Mouse (Mus musculus) embryonic facial prominence, embryonic 11.5 days (tissue): ENCODE measurements around the gene Zmiz1. TPM values are rescaled to one million over a fixed set of nuclear protein-coding genes. Genes with fewer than 3 reads are reported as not detected.

Experiments used
- ATAC-seq: fragments of 200-750 bp; cut with Nextera tagmentation; replicated peaks from 2 replicates; pipeline ENCODE4 v1.8.0; 2017; ENCODE audit warnings: low read depth; ENCODE audit not compliant: insufficient number of reproducible peaks, low FRiP score, low TSS enrichment
- DNase-seq: peaks from one replicate; pipeline ENCODE4 v3.0.0-alpha.2; 2015; ENCODE audit warnings: low spot score
- H3K27ac ChIP-seq: fragments of 300-500 bp; sonication (generic); replicated peaks from 2 replicates; pipeline ENCODE4 v1.5.1; 2014; ENCODE audit warnings: mild to moderate bottlenecking, low read depth, low read length, control low read depth
- H3K27me3 ChIP-seq: fragments of 300-500 bp; sonication (generic); 2 replicates; pipeline ENCODE4 v1.6.1; 2014; ENCODE audit warnings: mild to moderate bottlenecking, low read length, moderate library complexity, mixed read lengths; ENCODE audit not compliant: control insufficient read depth, insufficient read depth
- H3K36me3 ChIP-seq: fragments of 300-500 bp; sonication (generic); replicated peaks from 2 replicates; pipeline ENCODE4 v1.6.1; 2014; ENCODE audit warnings: low read depth, mild to moderate bottlenecking, low read length, moderate library complexity, mixed read lengths; ENCODE audit not compliant: control insufficient read depth, insufficient read depth
- H3K4me1 ChIP-seq: fragments of 300-500 bp; sonication (generic); 2 replicates; pipeline ENCODE4 v1.6.1; 2014; ENCODE audit warnings: low read length, mixed read lengths; ENCODE audit not compliant: control insufficient read depth, insufficient read depth
- H3K4me2 ChIP-seq: fragments of 300-500 bp; sonication (generic); 2 replicates; pipeline ENCODE4 v1.6.1; 2014; ENCODE audit warnings: low read depth, mild to moderate bottlenecking, control low read depth, low read length, moderate library complexity
- H3K4me3 ChIP-seq: fragments of 300-500 bp; sonication (generic); 2 replicates; pipeline ENCODE4 v1.5.1; 2014; ENCODE audit warnings: low read depth, low read length, control low read depth
- H3K9ac ChIP-seq: fragments of 300-500 bp; sonication (generic); replicated peaks from 2 replicates; pipeline ENCODE4 v1.6.1; 2014; ENCODE audit warnings: mild to moderate bottlenecking, control low read depth, low read length
- H3K9me3 ChIP-seq: fragments of 300-500 bp; sonication (generic); replicated peaks from 2 replicates; pipeline ENCODE4 v1.6.1; 2016; ENCODE audit warnings: mild to moderate bottlenecking, low read length, inconsistent platforms, mixed read lengths; ENCODE audit not compliant: control insufficient read depth
- WGBS: fragments of 180-500 bp; shearing (Covaris S2); extraction: QIAGEN DNeasy Blood & Tissue Kit; methylation state at CpG from one replicate; pipeline ENCODE4 v1.1.7; 2014; 5-methylcytosine and 5-hydroxymethylcytosine counted together
- polyA plus RNA-seq: library from polyadenylated mRNA; unstranded; fragments of >200 nt; fragmentation: Nextera tagmentation; extraction: Ambion mirVana; gene quantifications from 2 replicates; pipeline ENCODE4 v1.2.1, GENCODE M21; 2014

The Zmiz1 gene
- polyA plus RNA-seq, 1 experiment from 2014 or later = 27.7 TPM

GRCm38 (mm10) chr14:25448471-25448870, 10.5 kb upstream of the Zmiz1 start:
- no peak for ATAC-seq
- Histone ChIP-seq H3K9ac (no peak overlapping the region), H3K4me3 (no peak overlapping the region), H3K36me3 (no peaks in the 10 kb centered on the region), H3K27ac (no peak overlapping the region), H3K4me2 (no peak overlapping the region), H3K9me3 (no peaks in the 10 kb centered on the region), H3K4me1 (no peaks in the 10 kb centered on the region), H3K27me3 (no peaks in the 10 kb centered on the region)
- WGBS = 49% methylated on average over 2 of the region's 2 CpGs
- DNase-seq = no peak

GRCm38 (mm10) chr14:25451099-25451667, 7.8 kb upstream of the Zmiz1 start:
- 50% methylated on average over 7 of the region's 7 CpGs for WGBS
- H3K27me3 ChIP-seq = no peaks in the 10 kb centered on the region
- no peaks in the 10 kb centered on the region; the same call in 1 of the 2 replicates for H3K4me1 ChIP-seq
- H3K9me3 ChIP-seq = no peaks in the 10 kb centered on the region
- H3K9ac ChIP-seq = no peak overlapping the region
- no peak overlapping the region for H3K27ac ChIP-seq
- H3K4me3 ChIP-seq = no peak overlapping the region
- H3K4me2 ChIP-seq = no peak overlapping the region
- ATAC-seq (no peak), DNase-seq (no peak)
- H3K36me3 ChIP-seq = no peaks in the 10 kb centered on the region

DNA sequence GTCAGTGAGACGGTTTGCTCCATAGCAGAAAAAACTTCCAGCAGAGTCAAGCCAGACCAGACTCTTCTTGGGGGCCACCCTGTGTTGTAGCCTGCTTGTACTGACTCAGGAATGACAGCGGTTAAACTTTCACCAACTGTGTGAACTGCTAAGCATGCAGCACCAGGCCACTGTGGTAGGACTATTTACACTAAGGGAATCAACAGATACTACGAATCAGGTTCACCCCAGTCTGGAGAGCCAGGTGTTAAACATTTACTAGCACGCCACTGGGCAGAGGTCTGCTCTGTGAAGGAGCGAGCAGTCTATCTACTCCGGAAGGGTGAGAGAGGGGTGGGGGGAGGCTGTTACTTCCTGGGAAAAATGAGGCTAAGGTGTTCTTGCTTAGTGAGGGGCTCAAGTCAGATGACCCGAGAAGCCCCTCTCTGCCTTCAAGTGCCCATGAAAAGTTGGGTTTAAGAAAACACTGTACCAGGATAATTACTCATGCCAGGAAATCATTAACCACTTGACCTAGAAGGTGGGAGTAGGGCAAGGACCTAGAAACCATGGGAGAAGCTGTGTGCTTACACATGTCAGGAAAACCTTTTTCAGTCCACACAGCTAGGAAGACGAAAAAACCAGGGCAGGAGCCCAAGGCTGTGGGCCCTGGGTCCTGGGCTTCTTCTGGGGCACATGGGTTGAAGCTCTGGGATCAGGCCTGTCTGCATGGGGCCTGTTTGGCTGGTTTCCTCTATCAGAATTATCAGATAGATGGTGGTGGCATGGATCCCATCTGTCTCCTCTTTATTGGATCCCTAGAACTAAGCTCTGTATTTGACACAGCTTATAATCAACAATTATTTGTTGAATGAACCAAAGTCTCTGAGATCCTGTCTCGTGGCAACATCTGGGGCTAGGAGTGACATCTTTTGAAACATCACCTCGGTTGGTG, 7.0 kb upstream of the Zmiz1 start:
- H3K4me3 ChIP-seq = no peak overlapping the region
- no peak for DNase-seq
- no peaks in the 10 kb centered on the region for H3K27me3 ChIP-seq
- H3K4me1 ChIP-seq = peaks cover 5% of the 10 kb centered on the region
- no peak for ATAC-seq
- no peak overlapping the region for H3K9ac ChIP-seq
- 54% methylated on average over 10 of the region's 10 CpGs for WGBS
- no peak overlapping the region for H3K27ac ChIP-seq
- no peaks in the 10 kb centered on the region for H3K36me3 ChIP-seq
- H3K9me3 ChIP-seq = no peaks in the 10 kb centered on the region
- H3K4me2 ChIP-seq = no peak overlapping the region

- no peak for ATAC-seq
- H3K27me3 ChIP-seq = no peaks in the 10 kb centered on the region
- no peaks in the 10 kb centered on the region for H3K9me3 ChIP-seq
- 53% methylated on average over 2 of the region's 2 CpGs for WGBS
- peaks cover 5% of the 10 kb centered on the region for H3K4me1 ChIP-seq
- no peak overlapping the region for H3K9ac ChIP-seq
- no peak overlapping the region for H3K27ac ChIP-seq
- H3K4me3 ChIP-seq = no peak overlapping the region
- no peak overlapping the region for H3K4me2 ChIP-seq
- H3K36me3 ChIP-seq = no peaks in the 10 kb centered on the region
- no peak for DNase-seq
Measured at GRCm38 (mm10) chr14:25452633-25453025, 6.4 kb upstream of the Zmiz1 start.

GRCm38 (mm10) chr14:25454066-25454760, 4.8 kb upstream of the Zmiz1 start:
- Histone ChIP-seq H3K27me3 (no peaks in the 10 kb centered on the region), H3K36me3 (no peaks in the 10 kb centered on the region), H3K9ac (no peak overlapping the region), H3K4me2 (no peak overlapping the region), H3K9me3 (no peaks in the 10 kb centered on the region), H3K4me3 (no peak overlapping the region), H3K27ac (no peak overlapping the region), H3K4me1 (peaks cover 5% of the 10 kb centered on the region)
- ATAC-seq = no peak
- WGBS = 81% methylated on average over 12 of the region's 12 CpGs
- no peak for DNase-seq

- 2% methylated on average over 17 of the region's 17 CpGs for WGBS
- Histone ChIP-seq H3K9me3 (no peaks in the 10 kb centered on the region), H3K27me3 (no peaks in the 10 kb centered on the region), H3K4me1 (peaks cover 5% of the 10 kb centered on the region), H3K27ac (peak overlapping the region; percentile 57), H3K4me2 (peak overlapping the region; percentile 88), H3K9ac (peak overlapping the region; percentile 64), H3K4me3 (peak overlapping the region; percentile 100), H3K36me3 (no peaks in the 10 kb centered on the region)
- no peak for ATAC-seq
- no peak for DNase-seq
Measured at GRCm38 (mm10) chr14:25456666-25457433, 2.1 kb upstream of the Zmiz1 start.

GRCm38 (mm10) chr14:25457434-25457957, 1.5 kb upstream of the Zmiz1 start:
- ATAC-seq (peak; percentile 86), DNase-seq (peak; percentile 99)
- Histone ChIP-seq H3K9me3 (no peaks in the 10 kb centered on the region), H3K27ac (peak overlapping the region; percentile 57), H3K27me3 (no peaks in the 10 kb centered on the region), H3K4me3 (peak overlapping the region; percentile 100), H3K9ac (peak overlapping the region; percentile 97), H3K4me2 (peak overlapping the region; percentile 88), H3K4me1 (peaks cover 5% of the 10 kb centered on the region), H3K36me3 (no peaks in the 10 kb centered on the region)
- WGBS = under 1% methylated on average over 47 of the region's 52 CpGs
